Mouse (Mus musculus) bone marrow, adult 2 months (tissue): Measurements from ENCODE around the gene Coro6.

Experiments
- CTCF ChIP-seq: fragments of 200-500 bp; IDR thresholded peaks from 2 replicates; pipeline ENCODE4 v1.5.1; 2011; ENCODE audit warnings: low read length, control low read depth; ENCODE audit not compliant: control insufficient read depth, insufficient read depth
- POLR2A ChIP-seq: fragments of 200-500 bp; IDR thresholded peaks from 2 replicates; pipeline ENCODE4 v1.6.1; 2011; ENCODE audit warnings: low read depth, mild to moderate bottlenecking, control low read depth, low read length, borderline replicate concordance; ENCODE audit not compliant: control insufficient read depth

- TF ChIP-seq CTCF (no peak), POLR2A (no peak)
These were observed 42.2 kb downstream of the Coro6 start for GRCm38 (mm10) chr11:77504377-77504776.
